Mouse (Mus musculus) liver, postnatal 0 days (tissue): Measurements from ENCODE around the gene Pgpep1.

Experiments
- CTCF ChIP-seq: sonication (generic); IDR thresholded peaks from 2 replicates; pipeline ENCODE4 v1.5.1; 2016; ENCODE audit warnings: antibody characterized with exemption, low read depth
- EP300 ChIP-seq: IDR thresholded peaks from 2 replicates; pipeline ENCODE4 v1.6.1; 2016; ENCODE audit warnings: antibody characterized with exemption, low read depth, mild to moderate bottlenecking

DNA sequence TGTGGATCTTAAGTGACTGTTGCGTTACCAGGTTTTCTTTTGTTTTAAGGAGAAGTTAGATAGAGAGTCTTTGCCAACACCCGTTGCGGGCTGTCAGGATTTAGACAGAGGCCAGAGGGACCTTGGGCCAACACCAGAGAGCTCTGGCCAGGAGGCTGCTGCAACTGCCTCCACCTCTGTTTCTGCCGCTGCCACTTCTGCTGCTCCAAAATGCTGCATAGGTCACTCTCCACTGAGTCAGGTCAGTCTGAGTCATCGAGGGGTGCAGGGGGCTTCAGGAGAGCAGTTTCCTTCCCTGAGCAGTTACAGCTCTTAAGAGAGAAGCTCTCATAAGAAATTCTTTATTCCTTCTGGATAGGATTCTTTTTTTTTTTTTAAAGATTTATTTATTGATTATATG, 33.1 kb downstream of the Pgpep1 start:
- no peak for TF ChIP-seq CTCF
- no peak for TF ChIP-seq EP300
